Mouse (Mus musculus) left cerebral cortex, adult 11 months (tissue): ENCODE results near the gene Slc2a9.

ENCODE experiments used
- DNase-seq: peaks from one replicate; pipeline ENCODE4 v3.0.0; 2022; ENCODE audit warnings: low spot score

Slc2a9 gene

DNA sequence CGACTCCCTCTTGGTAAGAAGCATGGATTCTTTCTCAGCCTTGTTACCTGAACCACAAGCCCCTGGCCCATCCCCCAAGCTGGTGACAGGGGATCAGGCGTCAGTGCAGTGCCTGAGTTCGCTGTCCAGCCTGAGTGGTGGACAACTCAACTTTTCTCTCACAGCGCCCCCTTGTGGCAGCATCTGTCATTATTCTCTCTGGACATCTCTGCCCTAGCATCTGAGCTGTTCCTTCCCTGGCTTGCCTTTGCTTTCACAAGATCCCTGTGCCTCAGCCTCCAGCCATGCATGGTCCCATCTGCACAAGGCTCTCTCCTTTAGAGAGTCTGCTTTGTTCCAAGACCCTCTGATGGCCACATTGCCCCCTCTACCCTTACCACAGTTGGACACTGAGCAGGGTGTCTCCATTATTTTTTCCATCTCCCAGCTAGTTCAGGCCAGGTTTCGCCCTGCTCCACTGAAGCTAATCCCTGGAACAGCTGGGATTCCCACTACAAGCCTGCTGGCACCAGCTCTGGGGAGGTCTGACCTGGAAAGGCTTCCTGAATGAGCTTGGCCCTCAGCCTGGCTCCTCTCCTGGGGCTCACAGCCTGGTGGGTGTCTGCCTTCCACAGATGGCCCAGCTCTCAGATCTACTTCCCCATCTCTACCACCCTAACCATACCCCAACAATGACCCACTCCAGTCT is 32.9 kb downstream of the Slc2a9 start:
- peak; percentile 47 for DNase-seq

DNA sequence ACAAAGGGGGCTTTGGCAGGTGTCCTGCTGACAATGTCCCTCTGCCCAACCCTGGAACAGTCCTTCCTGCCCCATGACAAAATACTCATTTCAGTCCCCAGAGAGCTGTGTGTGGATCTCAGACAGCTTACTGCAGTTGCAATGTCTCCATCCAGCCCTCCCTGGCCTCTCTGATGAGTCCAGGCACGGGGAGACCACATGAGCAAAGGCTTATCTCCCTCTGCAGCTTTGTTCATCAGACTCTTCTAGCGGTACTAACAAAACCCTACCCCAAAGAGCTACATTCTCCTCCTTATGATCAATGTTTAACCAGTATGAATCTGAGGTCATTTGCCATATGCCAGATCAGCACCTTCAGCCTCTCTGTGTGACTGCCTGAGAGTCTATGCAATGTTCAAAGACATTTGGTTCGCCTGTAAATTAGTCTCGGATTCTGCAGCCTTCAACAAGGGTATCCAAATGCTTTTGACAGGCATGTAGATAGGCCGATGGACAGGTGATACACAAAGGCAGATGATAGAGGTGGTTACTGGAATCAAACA is 36.3 kb downstream of the Slc2a9 start:
- DNase-seq, result no peak

DNA sequence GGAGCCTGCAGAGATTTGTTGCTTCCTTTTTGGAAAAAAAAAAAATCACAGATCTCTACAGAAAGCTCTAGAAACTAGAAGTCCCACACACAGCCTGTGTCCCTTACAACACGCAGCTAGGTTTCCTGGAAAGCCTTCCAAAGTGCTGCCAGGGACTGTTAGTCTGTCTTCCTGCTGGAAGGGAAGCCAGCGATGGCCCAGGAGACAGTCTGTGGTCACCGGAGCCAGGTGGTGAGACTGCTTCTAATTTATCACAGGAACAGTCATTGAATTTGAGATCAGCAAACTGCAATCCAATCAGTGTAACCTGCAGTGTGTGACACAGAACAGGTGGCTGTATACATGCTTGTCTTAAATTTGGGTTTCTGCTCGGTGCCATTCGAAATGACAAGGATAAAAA is 41.7 kb downstream of the Slc2a9 start:
- no peak for DNase-seq

GRCm38 (mm10) chr5:38450936-38451335 is 52.0 kb downstream of the Slc2a9 start:
- DNase-seq, result no peak

- DNase-seq, result no peak
These were observed 53.3 kb downstream of the Slc2a9 start for GRCm38 (mm10) chr5:38449607-38450006.

DNA sequence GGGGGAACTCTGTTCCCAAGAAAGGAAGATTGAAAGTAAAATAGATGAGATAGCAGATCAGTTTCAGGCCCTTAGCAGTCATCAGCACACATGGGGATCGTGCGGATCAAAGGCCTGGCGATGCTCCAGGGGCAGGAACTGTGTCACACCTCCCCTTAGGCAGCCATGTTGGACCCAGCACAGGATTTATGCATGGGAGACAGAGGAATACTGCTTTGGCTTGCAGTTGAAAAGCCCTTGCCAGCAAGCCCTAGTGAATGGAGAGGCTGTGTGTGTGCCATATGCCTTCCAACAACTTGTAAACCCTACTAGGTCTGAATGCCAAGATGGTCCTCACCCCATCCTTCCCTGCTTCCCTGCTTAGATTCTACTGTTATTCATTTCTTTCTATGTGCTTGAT is 54.8 kb downstream of the Slc2a9 start:
- no peak for DNase-seq

- no peak for DNase-seq
These were observed 56.5 kb downstream of the Slc2a9 start for GRCm38 (mm10) chr5:38446316-38446975.

DNA sequence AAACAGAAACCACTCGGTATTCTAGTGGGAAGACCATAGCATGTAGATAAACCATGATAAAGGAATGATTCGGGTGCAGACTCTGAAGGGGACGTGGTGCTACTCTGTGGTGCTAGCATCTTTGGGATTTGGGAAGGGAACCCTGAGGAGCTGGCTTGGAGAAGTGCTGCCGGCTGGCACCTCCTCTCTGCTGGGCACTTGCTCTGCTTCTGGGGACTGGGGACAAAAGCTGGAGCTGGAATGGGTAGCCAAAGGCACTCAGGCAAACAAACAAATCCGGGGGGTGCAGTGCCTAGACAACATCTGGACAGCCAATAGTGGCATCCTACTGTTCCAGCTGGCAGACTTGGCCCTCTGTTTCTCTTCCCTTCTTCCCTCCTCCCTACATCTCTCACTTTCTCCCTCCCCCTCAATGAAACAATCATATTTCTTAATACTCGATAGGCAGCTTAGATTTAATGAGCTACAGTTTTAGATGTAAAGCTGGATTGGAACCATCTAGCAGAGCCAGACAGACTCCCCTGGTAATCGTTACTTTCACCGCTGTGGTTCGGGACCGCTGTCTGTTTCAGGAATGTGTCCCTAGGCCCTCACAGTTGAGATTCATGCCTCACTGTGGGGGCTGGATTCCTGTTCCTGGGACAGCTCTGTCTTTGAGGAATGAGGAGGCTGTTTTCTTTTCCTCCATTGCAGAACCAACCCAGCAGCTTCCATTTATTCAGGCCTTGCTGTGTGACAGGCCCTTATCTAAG is 61.7 kb downstream of the Slc2a9 start:
- no peak for DNase-seq

- peak; percentile 46 for DNase-seq
These were observed 62.5 kb downstream of the Slc2a9 start for GRCm38 (mm10) chr5:38440252-38441005.

GRCm38 (mm10) chr5:38436681-38437080 is 66.3 kb downstream of the Slc2a9 start:
- no peak for DNase-seq

- no peak for DNase-seq
These were observed 68.1 kb downstream of the Slc2a9 start for GRCm38 (mm10) chr5:38434875-38435274.

GRCm38 (mm10) chr5:38431201-38431600 is 71.7 kb downstream of the Slc2a9 start:
- no peak for DNase-seq

DNA sequence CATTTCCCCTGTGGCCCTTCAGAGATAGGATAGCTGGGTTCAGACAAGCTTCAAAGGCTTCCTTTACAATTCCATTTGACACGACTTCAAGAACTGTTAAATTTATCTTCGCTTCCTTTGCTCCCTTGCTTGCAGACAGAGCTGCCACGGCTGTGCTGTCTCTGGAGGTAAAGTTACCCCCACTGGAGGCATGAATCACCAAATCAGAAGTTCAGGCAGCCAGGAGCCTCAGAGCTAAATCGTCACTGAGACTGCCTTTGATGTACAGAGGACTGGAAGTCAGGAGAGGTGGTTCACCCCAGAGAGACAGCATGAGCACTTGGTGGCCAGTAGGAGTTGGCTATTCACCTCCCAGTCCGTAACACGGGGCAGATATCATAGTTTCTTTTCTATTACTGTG is 73.8 kb downstream of the Slc2a9 start:
- no peak for DNase-seq

- no peak for DNase-seq
These were observed 75.2 kb downstream of the Slc2a9 start for GRCm38 (mm10) chr5:38427757-38428156.

GRCm38 (mm10) chr5:38425569-38425968 is 77.4 kb downstream of the Slc2a9 start:
- DNase-seq, result no peak

DNA sequence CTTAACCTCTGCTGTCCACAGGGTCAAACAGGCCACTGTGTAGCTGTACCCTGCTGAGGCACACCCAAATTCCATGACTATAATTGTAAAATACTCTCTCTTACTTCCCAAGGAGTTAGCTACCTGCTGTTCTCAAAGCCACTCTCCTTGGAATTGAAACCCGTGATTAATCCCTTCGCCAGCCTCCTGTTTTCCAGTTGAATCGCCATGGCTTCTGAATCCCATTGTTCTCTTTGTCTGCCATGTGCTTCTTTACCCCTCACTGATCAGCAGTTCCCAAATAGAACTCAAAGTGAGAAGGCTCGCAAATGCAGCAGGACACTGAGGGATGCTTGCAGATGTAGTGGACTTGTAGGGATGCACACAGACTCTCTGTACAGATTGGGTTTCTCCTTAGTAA is 80.5 kb downstream of the Slc2a9 start:
- DNase-seq, result no peak

GRCm38 (mm10) chr5:38418799-38419198 is 84.1 kb downstream of the Slc2a9 start:
- DNase-seq, result no peak

DNA sequence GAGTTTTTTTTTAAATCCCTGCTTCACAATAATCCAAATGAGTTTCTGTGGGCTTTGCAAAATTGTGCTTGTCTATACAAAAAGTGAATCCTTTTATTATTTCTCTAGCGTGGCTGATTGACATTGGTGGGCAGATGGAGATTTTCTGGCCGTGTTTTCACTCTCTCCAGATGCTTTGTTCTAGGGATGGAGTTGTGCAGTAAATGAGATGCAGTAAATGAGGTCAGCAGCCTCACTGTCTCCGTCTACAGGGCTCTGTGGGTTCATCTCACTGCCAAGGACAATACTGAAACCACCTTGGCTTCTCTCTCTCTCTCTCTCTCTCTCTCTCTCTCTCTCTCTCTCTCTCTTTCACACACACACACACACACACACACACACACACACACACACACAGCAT is 99.3 kb downstream of the Slc2a9 start:
- no peak for DNase-seq

DNA sequence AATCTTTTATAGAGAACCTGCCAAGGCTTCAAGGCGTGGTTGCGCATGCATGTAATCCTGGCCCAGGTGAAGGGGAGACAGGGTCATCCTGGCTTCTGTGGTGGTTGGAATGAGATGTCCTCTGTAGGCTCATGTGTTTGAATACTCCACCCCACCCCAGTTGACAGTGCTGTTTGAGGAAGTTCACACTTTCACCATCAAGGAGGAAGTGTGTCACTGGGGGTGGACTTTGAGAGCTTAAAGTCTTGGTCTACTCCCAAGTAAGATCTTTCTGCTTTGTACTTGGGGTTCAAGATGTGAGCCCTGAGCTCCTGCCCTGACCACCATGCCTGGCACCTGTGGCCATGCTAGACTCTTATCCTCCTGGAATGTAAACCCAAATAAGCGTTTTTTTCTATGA is 100.7 kb downstream of the Slc2a9 start:
- DNase-seq, result no peak

DNA sequence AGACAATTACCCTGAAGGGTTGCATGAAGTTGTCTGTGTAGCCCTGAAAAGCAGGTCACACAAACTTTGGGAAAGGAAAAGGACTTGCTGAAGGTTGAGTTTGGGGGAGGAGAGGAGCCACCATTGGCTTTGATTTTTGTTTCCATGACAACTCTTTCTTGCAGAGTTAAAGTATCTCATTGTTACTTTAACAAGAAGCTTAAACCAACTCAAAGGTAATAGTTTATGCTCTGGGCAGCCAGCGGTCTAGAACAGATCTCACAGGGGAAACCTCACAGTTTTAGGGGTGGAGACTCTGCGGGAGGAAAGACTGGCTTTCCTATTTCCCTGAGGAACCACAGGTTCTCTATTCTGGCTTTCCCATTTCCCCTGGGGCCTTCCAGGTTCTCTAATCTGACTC is 114.1 kb downstream of the Slc2a9 start:
- DNase-seq, result no peak

DNA sequence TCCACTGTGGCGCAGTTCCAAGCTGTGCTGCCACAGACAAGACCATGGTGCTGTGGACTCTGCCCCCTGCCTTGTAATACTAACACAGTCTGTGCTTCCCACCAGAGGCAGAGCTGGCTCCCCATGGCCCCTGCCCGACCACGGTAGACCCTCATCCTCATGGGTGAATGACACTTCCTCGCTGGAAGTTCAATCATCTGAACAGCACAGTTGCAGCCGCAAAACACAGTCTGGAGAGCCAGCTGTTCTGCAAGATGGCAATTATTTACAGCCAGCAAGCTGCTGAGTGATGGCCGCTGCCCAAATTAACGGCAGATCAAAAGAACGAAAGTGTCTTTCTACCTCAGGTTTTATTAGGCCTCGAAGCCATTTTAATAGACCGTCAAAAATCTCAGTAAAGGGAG is 114.5 kb downstream of the Slc2a9 start:
- DNase-seq, result no peak

- DNase-seq, result no peak
These were observed 123.0 kb downstream of the Slc2a9 start for GRCm38 (mm10) chr5:38379970-38380369.
